Mouse (Mus musculus): Measurements from ENCODE around the gene Gk5. TPM values are rescaled to one million over a fixed set of nuclear protein-coding genes. Genes with fewer than 3 reads are reported as not detected.

Gene Gk5
- polyA plus RNA-seq, 1 experiment from 2014 or later, result 0.38 TPM

- no peaks in the 10 kb centered on the region for H3K9me3 ChIP-seq (replicated peaks)
- peak within 1 kb of the TSS; percentile 76 for H3K9ac ChIP-seq
- peak; percentile 98 for ATAC-seq (ENCODE audit: insufficient read depth)
- peak within 1 kb of the TSS; percentile 86 for H3K27ac ChIP-seq (replicated peaks)
- no peaks in the 10 kb centered on the region for H3K27me3 ChIP-seq
- H3K4me1 ChIP-seq (replicated peaks), result peaks cover 29% of the 10 kb centered on the region
- WGBS (ENCODE audit: insufficient replicate concordance), result under 1% methylated on average over 80 of the region's 81 CpGs
- no peaks in the 10 kb centered on the region for H3K36me3 ChIP-seq (replicated peaks)
- peak within 1 kb of the TSS; percentile 76 for H3K4me3 ChIP-seq (replicated peaks)
- H3K4me2 ChIP-seq, result peak within 1 kb of the TSS; percentile 100
These were observed 76.9 kb downstream of the Gk5 start, which contains the start of gene Tfdp2 for GRCm38 (mm10) chr9:96195885-96196622. Gene Tfdp2, plus strand, starts transcription at chr9:96196275.

DNA sequence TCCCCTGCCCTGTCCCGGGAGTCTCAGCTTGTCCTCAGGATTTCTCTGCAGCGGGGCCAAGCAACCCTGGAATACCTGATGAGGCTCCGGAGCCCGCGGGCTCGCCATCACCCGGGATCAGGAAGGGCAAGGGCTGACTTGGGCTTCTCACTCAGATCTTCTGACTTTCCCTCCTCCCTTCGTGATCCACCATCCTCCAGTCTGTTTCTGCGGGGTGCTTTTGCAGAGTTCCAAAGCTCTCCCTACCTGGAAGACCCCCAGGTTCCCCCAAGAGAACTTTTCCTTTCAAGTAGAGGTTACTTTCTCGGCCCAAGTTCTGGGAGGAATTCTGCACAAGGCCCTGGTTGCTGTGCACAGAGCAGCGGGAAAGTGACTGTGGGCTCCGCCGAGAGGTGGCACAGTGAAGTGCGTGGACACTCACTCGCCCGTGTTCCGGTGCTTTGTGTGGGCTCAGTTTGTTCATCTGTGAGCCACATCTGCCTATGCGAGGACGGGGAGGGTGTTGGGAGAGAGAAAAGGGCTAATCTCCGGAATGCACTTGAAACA, 77.5 kb downstream of the Gk5 start:
- peak overlapping the region; percentile 76 for H3K4me3 ChIP-seq (replicated peaks)
- ATAC-seq (ENCODE audit: insufficient read depth), result no peak
- H3K9ac ChIP-seq, result peak overlapping the region; percentile 76
- no peaks in the 10 kb centered on the region for H3K36me3 ChIP-seq (replicated peaks)
- peaks cover 29% of the 10 kb centered on the region for H3K4me1 ChIP-seq (replicated peaks)
- H3K9me3 ChIP-seq (replicated peaks), result no peaks in the 10 kb centered on the region
- H3K27ac ChIP-seq (replicated peaks), result peak overlapping the region; percentile 86
- 1% methylated on average over 20 of the region's 20 CpGs for WGBS (ENCODE audit: insufficient replicate concordance)
- H3K27me3 ChIP-seq, result no peaks in the 10 kb centered on the region
- peak overlapping the region; percentile 100 for H3K4me2 ChIP-seq

GRCm38 (mm10) chr9:96197806-96198205, 78.6 kb downstream of the Gk5 start:
- no peaks in the 10 kb centered on the region for H3K9me3 ChIP-seq (replicated peaks)
- 81% methylated on average over 9 of the region's 9 CpGs for WGBS (ENCODE audit: insufficient replicate concordance)
- peak overlapping the region; percentile 76; the same call in 1 of the 2 replicates for H3K4me3 ChIP-seq (replicated peaks)
- peaks cover 29% of the 10 kb centered on the region for H3K4me1 ChIP-seq (replicated peaks)
- H3K4me2 ChIP-seq, result peak overlapping the region; percentile 100
- ATAC-seq (ENCODE audit: insufficient read depth), result no peak
- no peak overlapping the region for H3K27ac ChIP-seq (replicated peaks)
- no peaks in the 10 kb centered on the region for H3K27me3 ChIP-seq
- H3K36me3 ChIP-seq (replicated peaks), result no peaks in the 10 kb centered on the region
- H3K9ac ChIP-seq, result no peak overlapping the region

DNA sequence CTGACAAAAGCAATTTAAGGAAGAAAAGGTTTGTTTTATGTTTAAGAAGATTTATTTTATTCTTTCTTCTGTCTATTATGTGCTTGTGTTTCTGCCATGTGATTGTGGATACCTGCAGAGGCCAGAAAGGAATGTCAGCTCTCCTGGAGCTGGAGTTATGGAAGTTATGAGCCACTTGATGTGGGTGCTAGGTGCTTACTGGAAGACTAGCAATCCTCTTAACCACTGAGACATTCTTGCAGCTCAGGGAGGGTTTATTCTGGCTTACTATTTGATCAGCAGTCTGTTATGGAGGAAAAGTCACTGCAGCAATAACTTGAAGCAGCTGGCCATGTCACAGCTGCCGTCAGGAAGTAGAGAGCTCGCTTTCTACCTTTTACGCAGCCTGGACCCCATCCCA, 84.5 kb downstream of the Gk5 start:
- Histone ChIP-seq H3K27ac (replicated peaks) (no peak overlapping the region), H3K36me3 (replicated peaks) (0 out of 2 replicates have a peak, but pooled peaks cover 5% of the 10 kb centered on the region), H3K4me2 (no peak overlapping the region), H3K9me3 (replicated peaks) (no peaks in the 10 kb centered on the region), H3K9ac (no peak overlapping the region), H3K4me1 (replicated peaks) (peaks cover 3% of the 10 kb centered on the region), H3K27me3 (no peaks in the 10 kb centered on the region), H3K4me3 (replicated peaks) (no peak overlapping the region)
- WGBS (ENCODE audit: insufficient replicate concordance), result 92% methylated on average over 3 of the region's 3 CpGs
- no peak for ATAC-seq (ENCODE audit: insufficient read depth)

DNA sequence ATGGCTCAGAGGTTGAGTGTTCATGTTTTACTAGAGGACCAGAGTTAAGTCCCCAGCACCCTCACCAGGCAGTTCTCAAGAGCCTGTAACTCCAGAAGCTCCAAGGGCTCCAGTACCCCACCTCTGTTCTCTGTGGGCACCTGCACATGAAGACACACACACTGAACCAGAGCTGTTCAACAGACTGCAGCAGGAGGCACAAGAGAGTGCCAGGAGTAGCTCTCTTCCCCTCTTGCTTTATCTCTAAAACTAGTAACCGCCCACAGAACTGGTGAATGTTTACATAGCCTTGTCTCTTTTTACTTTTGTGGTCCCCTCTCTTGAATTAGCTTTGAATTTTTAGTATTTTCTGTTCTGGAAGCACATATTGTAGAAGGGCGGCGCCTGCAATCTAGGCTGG, 88.3 kb downstream of the Gk5 start:
- WGBS (ENCODE audit: insufficient replicate concordance), result 71% methylated on average over 3 of the region's 3 CpGs
- no peak overlapping the region for H3K9ac ChIP-seq
- no peaks in the 10 kb centered on the region for H3K9me3 ChIP-seq (replicated peaks)
- no peak overlapping the region for H3K4me3 ChIP-seq (replicated peaks)
- no peak for ATAC-seq (ENCODE audit: insufficient read depth)
- H3K36me3 ChIP-seq (replicated peaks), result 0 out of 2 replicates have a peak, but pooled peaks cover 5% of the 10 kb centered on the region
- H3K4me2 ChIP-seq, result no peak overlapping the region
- H3K27me3 ChIP-seq, result no peaks in the 10 kb centered on the region
- H3K4me1 ChIP-seq (replicated peaks), result peaks cover 3% of the 10 kb centered on the region
- H3K27ac ChIP-seq (replicated peaks), result no peak overlapping the region

GRCm38 (mm10) chr9:96213036-96213645, 94.0 kb downstream of the Gk5 start:
- H3K9me3 ChIP-seq (replicated peaks), result no peaks in the 10 kb centered on the region
- no peak overlapping the region for H3K27ac ChIP-seq (replicated peaks)
- no peaks in the 10 kb centered on the region for H3K36me3 ChIP-seq (replicated peaks)
- no peak for ATAC-seq (ENCODE audit: insufficient read depth)
- H3K4me2 ChIP-seq, result no peak overlapping the region
- H3K4me1 ChIP-seq (replicated peaks), result no peaks in the 10 kb centered on the region
- 76% methylated on average over 3 of the region's 3 CpGs for WGBS (ENCODE audit: insufficient replicate concordance)
- H3K4me3 ChIP-seq (replicated peaks), result no peak overlapping the region
- no peaks in the 10 kb centered on the region for H3K27me3 ChIP-seq
- H3K9ac ChIP-seq, result no peak overlapping the region

DNA sequence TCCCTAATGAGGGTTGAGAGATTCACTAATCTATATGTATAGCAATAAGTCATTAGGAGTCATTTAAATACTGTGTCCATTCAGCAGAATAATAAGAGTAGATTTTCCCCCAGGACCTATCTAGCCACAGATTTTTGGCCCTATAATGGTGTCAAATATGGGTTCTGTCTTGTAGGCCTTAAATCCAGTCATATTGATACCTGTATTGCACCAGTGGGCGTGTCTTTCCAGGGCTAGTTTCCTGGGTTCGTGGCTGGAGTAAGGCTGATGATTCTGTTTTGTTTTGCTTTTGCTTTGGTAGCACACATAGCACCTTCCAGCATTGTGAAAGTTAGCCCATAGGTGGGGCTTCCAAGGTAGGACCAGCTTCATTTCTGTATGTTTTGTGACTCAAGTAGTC, 95.0 kb downstream of the Gk5 start:
- Histone ChIP-seq H3K4me2 (no peak overlapping the region), H3K9ac (no peak overlapping the region), H3K4me3 (replicated peaks) (no peak overlapping the region), H3K4me1 (replicated peaks) (peaks cover 7% of the 10 kb centered on the region), H3K9me3 (replicated peaks) (no peaks in the 10 kb centered on the region), H3K36me3 (replicated peaks) (no peaks in the 10 kb centered on the region), H3K27me3 (no peaks in the 10 kb centered on the region), H3K27ac (replicated peaks) (no peak overlapping the region)
- 68% methylated on average over 2 of the region's 2 CpGs for WGBS (ENCODE audit: insufficient replicate concordance)
- ATAC-seq (ENCODE audit: insufficient read depth), result no peak

DNA sequence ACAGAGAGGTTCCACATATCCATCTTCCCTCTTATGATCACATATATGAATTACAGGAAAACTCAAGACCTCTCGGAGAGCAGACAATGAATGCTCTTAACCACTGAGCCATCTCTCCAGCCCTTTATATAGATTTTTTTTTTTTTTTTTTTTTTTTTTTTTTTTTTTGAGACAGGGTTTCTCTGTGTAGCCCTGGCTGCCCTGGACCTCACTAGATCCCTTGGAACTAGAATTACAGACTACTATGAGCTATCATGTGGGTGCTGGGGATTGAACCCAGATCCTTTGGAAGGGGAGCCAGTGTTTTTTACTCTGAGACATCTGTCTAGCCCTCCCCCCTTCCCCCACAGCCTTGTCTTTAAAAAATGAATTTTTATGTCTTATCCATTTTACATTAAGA, 98.1 kb downstream of the Gk5 start:
- H3K4me2 ChIP-seq, result no peak overlapping the region
- H3K9me3 ChIP-seq (replicated peaks), result no peaks in the 10 kb centered on the region
- H3K27me3 ChIP-seq, result no peaks in the 10 kb centered on the region
- peaks cover 9% of the 10 kb centered on the region for H3K4me1 ChIP-seq (replicated peaks)
- WGBS (ENCODE audit: insufficient replicate concordance), result 78% methylated on average over 1 of the region's 1 CpGs
- H3K4me3 ChIP-seq (replicated peaks), result no peak overlapping the region
- no peak overlapping the region for H3K27ac ChIP-seq (replicated peaks)
- H3K9ac ChIP-seq, result no peak overlapping the region
- no peaks in the 10 kb centered on the region for H3K36me3 ChIP-seq (replicated peaks)
- no peak for ATAC-seq (ENCODE audit: insufficient read depth)

- Histone ChIP-seq H3K9me3 (replicated peaks) (no peaks in the 10 kb centered on the region), H3K36me3 (replicated peaks) (no peaks in the 10 kb centered on the region), H3K4me1 (replicated peaks) (peaks cover 9% of the 10 kb centered on the region), H3K27me3 (no peaks in the 10 kb centered on the region), H3K27ac (replicated peaks) (no peak overlapping the region), H3K4me2 (no peak overlapping the region), H3K4me3 (replicated peaks) (no peak overlapping the region), H3K9ac (no peak overlapping the region)
- ATAC-seq (ENCODE audit: insufficient read depth), result no peak
These were observed 98.6 kb downstream of the Gk5 start for GRCm38 (mm10) chr9:96217799-96218198.

DNA sequence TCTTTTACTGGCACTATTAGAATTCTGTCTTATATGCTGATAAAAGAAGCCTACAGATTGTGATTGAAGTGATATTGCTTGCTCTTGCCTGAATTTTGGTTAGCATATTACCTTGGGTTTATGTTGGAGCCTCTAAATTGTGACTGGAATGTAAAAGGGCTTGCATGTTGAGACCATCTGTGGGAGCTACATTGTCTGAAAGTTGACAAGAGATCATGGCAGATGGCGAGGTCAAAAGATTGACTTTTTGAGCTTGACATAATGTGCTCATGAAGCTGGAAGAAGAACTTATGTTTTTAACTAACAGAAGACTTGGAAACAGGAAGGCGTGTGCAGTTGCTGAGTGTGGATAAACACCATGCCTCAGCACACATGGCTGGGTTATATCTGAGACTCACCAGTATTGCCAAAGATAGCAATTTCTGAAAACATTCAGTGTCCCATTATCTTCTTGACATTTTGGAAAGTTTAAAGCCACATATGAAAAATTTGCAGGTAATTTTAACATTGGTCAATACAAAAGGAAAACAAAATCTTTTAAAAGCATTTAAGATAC, 100.0 kb downstream of the Gk5 start:
- Histone ChIP-seq H3K9ac (no peak overlapping the region), H3K4me1 (replicated peaks) (peaks cover 9% of the 10 kb centered on the region), H3K9me3 (replicated peaks) (no peaks in the 10 kb centered on the region), H3K4me2 (no peak overlapping the region), H3K27ac (replicated peaks) (peak overlapping the region; percentile 53), H3K4me3 (replicated peaks) (no peak overlapping the region), H3K27me3 (no peaks in the 10 kb centered on the region), H3K36me3 (replicated peaks) (no peaks in the 10 kb centered on the region)
- WGBS (ENCODE audit: insufficient replicate concordance), result 30% methylated on average over 2 of the region's 2 CpGs
- peak; percentile 82 for ATAC-seq (ENCODE audit: insufficient read depth)

GRCm38 (mm10) chr9:96220419-96220818, 101.3 kb downstream of the Gk5 start:
- H3K27me3 ChIP-seq, result no peaks in the 10 kb centered on the region
- no peak overlapping the region for H3K4me2 ChIP-seq
- no peak for ATAC-seq (ENCODE audit: insufficient read depth)
- no peaks in the 10 kb centered on the region for H3K9me3 ChIP-seq (replicated peaks)
- H3K4me1 ChIP-seq (replicated peaks), result peaks cover 9% of the 10 kb centered on the region
- peak overlapping the region; percentile 10; the same call in 1 of the 2 replicates for H3K27ac ChIP-seq (replicated peaks)
- no peaks in the 10 kb centered on the region for H3K36me3 ChIP-seq (replicated peaks)
- no peak overlapping the region for H3K4me3 ChIP-seq (replicated peaks)
- no peak overlapping the region for H3K9ac ChIP-seq
